Mouse (Mus musculus) gastrocnemius, postnatal 4 days (tissue): ENCODE measurements around the gene Ubiad1. TPM values are rescaled to one million over a fixed set of nuclear protein-coding genes. Genes with fewer than 3 reads are reported as not detected.

ENCODE experiments used
- DNase-seq, 2 experiments: peaks; one replicate each; pipeline ENCODE4 v3.0.0; 2021 to 2022; ENCODE audit warnings: low spot score in 2 of 2, mixed read lengths in 2 of 2
- total RNA-seq, 2 experiments: library from RNA; stranded (reverse); gene quantifications; 2 replicates each; pipeline ENCODE4 v1.2.3; 2021

Ubiad1 gene
- total RNA-seq, 2 experiments from 2014 or later, result 9.7 to 11.0 TPM

DNA sequence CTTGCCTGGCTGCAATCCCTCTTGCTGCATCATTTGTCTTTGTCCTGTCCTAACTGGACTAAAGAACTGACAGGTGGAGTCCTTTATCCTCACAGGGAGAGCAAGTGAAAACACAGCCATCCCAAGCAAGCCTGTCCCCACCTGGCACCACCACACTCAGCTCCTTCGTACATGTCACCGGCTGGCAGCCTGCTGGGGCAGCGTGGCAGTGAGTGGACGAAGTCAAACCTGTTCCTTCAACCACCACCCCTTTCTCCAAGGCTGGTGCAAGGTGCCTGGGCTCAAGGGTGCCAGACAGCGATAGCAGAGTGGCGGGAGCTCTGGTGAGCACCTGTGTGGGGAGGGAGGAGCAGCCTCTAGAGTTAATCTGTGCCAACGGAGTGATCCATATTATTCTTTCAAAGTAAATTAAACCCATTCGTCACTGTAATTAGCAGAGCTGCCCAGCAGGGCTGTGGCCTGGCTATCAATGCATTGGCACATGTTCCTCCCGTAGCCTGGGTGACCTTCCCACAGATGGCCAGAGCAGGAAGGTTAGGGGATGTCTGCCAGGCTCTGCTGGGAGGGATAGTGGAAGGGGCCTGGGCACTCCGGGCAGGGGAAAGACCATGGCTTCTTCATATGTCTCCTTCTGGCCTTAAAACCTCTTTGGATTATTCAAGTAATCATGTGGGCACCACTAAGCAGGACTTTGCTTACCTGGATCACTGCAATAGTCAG lies 36.2 kb downstream of the Ubiad1 start:
- DNase-seq, result no peak

DNA sequence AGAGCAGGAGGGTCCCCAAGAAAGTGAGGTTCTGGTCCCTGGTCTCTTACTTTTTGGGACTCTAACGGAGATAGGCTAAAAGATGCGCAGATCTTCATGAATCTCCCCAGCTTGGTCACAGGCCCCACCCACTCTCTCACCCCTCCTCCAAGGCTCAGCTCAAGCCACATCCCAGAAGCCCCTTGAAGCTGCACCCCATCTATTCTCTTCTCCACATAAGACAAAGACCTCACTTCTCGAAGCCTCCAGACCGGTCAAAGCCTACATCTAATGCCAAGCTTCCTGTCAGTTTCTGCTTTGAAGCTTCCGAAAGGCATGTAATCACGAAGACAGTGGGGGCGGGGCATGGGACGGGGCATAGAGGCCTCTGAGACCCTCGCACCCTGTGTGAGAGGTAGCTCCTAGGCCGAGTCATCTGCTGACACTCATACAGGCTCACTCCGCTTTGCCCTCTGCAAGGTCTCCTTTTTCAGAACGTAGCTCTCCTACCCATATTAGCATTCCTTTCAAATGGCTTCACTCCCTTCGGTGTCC lies 39.2 kb downstream of the Ubiad1 start:
- DNase-seq, result no peak

DNA sequence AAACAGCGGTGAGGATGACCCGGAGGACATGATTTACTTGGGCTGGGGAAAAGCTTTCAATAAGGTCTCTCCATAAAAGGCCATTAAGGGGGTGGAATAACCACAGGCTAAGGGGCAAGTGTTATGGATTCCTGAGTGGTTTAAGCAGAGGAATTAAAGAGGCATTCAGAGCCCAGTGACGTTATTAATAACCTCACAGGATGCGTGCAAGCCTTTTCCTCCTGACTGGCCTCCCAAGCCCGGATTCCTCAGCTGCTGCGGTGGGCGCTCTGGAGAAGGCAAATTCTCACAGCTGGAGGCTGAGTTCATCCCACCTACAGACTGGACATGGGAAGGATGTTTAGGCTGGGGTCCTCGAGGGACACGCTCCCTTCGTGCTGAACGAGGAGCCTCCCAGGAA lies 39.8 kb downstream of the Ubiad1 start:
- DNase-seq, result no peak

DNA sequence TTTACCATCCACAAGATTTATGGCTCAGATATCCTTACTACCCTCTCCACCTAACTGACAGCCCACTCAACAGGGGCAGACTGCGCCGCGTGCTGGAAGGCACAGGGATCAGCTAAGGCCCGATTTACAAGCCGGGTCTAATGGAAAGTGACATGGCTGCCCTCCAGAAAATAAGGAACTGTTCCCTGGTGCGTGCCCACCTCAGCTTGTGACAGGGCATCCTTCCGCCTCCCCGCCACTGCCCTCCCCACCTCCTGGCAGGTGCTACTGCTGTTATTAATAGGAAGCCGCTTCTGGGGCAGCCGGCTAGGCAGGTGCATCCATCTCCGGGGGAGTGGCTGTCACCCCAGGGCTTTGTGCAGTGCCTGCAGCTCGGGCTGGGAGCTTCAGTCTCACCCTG lies 41.2 kb downstream of the Ubiad1 start:
- DNase-seq, result no peak

DNA sequence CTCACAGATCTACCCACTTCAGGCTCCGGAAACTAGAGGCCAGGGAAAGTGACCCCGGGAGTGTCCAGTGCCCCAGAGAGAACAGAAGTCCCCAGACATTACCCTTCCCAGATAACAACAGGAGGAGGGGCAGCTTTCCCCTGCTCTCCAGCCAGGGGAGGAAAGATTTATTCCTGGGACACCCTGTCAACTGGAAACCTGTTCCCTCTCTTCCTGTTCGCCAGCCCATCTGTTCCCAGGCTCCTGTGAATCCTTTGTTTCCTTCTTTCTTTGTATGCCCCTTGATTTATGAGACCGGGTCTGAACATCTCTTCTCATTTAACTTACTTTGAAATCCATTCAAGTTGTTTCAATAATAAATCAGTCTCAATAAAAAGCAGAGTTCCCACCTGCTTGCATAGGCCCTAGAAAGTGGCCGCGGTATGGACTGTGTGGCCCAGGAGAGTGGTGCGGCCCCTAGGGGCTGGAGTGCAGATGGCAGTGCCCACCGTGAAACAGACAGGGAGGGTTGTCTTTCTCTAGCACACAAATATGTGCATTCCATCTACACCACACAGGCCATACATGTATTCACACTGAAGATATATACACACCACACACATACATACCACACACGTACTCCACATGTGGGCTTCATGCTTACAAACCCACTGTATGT lies 45.0 kb downstream of the Ubiad1 start:
- DNase-seq, result no peak

DNA sequence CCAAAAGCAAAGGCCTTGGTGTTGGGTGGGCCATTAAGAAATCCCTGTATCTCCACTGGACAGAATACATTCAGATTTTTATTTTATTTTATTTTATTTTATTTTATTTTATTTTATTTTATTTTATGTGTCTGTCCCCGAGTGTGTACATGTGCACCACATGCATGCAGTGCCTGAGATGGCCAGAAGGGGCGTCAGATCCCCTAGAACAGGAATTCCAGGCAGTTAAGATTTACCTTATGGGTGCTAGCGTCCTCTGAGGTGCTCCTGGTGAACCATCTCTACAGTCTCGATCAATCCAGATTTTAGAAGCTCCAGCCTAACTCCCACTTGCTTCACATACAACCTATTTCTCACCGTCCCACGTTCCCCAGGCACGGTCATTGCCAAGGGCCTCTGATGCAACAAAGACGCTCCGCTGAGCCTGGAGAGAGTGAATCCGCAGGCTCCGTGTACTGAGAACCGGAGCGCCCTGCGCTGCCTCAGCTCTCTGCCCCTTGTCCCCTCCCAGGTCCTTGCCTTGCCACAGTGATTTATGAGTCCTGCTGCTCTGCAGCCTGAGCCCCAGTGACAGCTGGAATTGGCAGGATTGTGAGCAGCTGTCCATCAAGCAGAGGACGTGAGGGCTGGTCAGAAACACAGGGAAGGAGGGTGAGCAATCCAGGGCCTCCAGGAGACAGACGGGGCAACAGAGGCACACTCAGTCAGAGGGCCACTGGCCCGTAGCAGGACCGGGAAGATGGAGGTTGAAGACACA lies 46.9 kb downstream of the Ubiad1 start:
- no peak for DNase-seq

DNA sequence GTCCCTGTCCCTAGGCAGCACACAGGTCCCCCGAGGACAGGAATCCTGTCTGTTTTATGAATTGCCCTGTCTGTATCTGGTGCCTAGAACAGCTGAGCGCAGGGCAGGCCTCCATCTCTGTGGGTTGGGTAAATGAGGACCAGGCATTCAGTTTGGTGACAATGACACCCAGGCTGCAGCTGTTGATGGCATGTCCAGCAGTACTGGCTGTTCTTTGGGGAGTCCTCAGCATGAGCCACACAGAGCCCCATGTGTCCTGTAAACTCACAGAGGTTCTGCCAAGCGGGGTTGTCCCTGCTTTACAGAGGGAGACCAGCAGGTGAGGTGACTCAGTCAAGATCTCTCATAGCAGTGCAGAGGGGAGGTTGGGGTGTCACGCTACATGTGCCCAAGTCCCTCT lies 47.5 kb downstream of the Ubiad1 start:
- DNase-seq, result no peak

DNA sequence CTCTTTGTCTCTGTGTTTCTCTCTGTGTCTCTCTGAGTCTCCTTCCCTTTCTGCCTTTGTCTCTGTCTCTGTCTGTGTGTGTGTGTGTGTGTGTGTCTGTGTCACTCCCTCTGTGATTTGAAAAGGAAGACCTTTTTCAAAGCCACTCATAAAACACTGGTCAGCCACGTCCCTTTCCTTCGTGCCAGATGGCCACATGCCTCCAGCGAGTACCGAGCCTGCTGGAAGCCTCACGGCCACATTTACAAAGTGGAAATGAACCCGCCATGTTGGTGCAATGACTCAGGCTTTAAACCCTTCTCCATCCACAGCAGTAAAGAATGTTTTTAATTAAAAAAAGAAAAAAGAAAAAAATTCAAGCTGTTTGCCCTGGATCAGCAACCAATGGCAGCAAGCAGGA lies 48.7 kb downstream of the Ubiad1 start:
- no peak for DNase-seq

DNA sequence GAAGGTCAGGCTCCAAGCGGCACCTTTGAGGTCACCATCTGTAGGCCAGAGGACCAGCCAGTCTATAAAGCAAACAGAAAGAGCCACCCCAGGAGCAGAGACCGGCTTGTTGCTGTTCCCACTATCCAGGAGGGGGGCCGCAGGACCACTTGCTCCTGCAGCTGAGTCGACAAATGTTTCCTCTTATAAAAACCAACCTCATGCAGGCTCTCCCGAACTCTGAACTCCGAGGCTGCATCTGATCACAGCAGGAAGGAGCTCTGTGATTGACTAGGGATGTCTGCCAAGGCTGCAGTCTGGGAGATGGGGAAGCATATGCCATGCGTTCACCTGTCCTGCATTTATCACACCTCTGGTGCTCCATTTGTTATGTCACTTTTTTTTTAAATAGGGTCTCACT lies 49.4 kb downstream of the Ubiad1 start:
- no peak for DNase-seq

DNA sequence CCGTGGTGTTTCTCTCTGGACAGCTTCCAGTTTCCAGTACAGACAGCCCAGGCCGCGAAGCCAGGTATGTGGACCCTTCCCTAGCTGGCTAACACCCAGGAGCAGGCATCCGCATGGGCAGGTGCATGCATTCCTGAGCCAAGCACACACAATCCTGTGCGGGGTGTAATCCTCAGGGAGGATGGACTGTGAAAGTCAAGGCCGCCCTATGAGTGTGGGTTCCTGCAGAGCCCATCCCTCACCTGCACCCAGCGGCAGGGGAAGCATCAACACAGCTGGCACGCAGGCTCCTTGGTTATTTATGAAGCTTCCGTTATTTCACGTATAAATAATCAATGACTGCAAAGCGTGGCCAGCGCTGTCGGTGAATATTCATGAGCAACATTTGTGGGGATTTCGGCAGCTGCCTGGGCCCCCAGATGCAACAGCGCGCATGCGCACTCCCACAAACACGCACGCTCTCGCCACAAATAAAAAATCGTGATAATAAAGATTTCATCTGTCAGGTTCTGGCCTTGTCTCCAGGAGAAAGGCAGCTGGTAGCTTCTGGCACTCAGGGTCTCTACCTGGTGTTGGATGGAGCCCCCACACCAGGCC lies 52.8 kb downstream of the Ubiad1 start:
- no peak for DNase-seq

DNA sequence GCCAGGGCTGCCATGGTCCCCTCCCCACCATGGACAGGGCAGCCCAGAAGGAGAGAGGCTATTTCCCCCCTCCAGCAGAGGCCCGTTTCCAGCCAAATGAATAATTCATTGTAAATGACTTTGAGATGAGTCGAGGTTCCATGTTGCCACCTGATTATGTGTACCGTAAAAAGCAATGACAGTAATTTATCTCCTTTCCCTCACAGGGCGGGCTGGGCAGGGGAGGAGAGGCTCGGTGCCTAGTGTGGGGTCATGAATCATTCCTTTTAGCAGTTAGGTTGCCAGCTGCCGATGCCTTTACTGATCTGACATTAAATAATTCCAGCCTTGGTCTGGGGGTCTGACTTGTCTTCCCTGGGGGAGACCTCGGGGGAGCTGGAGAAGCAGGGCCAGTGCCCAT lies 54.9 kb downstream of the Ubiad1 start:
- DNase-seq, result no peak

DNA sequence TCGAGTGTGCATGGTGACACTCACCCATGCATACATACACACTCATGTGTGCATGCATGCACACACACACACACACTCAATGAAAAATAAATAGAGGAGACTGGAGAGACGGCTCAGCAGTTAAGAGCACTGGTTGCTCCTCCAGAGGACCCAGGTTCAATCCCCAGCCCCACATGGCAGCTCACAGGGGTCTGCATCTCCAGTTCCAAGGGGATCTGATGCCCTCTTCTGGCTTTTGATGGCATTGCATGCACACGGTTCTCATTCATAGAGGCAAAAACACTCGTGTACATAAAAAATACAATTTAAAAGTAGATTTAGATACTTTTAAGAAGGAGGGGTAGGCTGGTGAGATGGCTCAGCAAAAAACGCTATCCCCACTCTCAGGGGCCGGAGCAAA lies 55.5 kb downstream of the Ubiad1 start:
- DNase-seq, result no peak

DNA sequence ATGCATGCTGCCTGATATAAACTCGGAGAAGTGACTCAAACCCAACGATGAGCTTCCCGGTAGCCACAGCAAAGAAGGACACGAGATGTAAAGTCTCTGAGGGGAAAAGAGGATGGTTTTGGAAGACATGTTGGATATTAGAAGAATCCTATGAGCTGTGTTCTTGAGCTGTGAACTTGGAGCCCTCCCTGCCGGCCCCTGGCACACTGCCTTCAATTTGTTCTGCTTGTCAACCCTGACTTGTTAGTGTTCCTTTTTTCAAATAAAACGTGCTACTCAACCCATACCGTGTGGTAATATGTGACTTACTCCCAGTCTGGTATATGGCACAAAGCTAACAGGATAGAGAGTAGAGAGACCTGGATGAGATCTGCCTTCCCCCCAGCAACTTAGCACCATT lies 59.3 kb downstream of the Ubiad1 start:
- no peak for DNase-seq

Other genes starting within 250 kb of the Ubiad1 start
- gene Disp3, start 156.8 kb downstream of the Ubiad1 start, total RNA-seq, result under 1 TPM; 0.26 to 0.27 TPM
- 10 to 100 TPM; 39.3 to 42.0 TPM for gene Mtor, start 3.8 kb upstream of the Ubiad1 start, total RNA-seq
- 1 to 10 TPM; 1.7 to 4.0 TPM for gene Angptl7, start 55.7 kb upstream of the Ubiad1 start, total RNA-seq
- gene Exosc10, start 113.7 kb upstream of the Ubiad1 start, total RNA-seq, result 10 to 100 TPM; 47.6 to 48.7 TPM
- 10 to 100 TPM; 44.0 to 47.6 TPM for gene Srm, start 146.7 kb upstream of the Ubiad1 start, total RNA-seq
- gene Masp2, start 157.8 kb upstream of the Ubiad1 start, total RNA-seq, result under 1 TPM; 0.52 to 0.88 TPM
- gene Tardbp, start 182.2 kb upstream of the Ubiad1 start, total RNA-seq, result 100 to 1,000 TPM; 200 to 267 TPM
- 1 to 10 TPM; 7.3 to 8.7 TPM for gene Gm572, start 198.5 kb upstream of the Ubiad1 start, total RNA-seq